Mouse (Mus musculus) forebrain, embryonic 13.5 days (tissue): ENCODE results near the gene Tnrc6b. TPM values are rescaled to one million over a fixed set of nuclear protein-coding genes. Genes with fewer than 3 reads are reported as not detected.
"Not testable (repeated sequence)": the region's sequence is repeated elsewhere in the genome, so short reads cannot be mapped to it uniquely, and the experiment has no call there.

Experiments used
- ATAC-seq: fragments of 200-750 bp; cut with Nextera tagmentation; 2 replicates; pipeline ENCODE4 v1.8.0; 2017
- H3K27ac ChIP-seq: fragments of 300-500 bp; sonication (generic); 2 replicates; pipeline ENCODE4 v1.5.1; 2015; ENCODE audit warnings: inconsistent platforms, mild to moderate bottlenecking, moderate library complexity
- H3K27me3 ChIP-seq: fragments of 300-500 bp; sonication (generic); 2 replicates; pipeline ENCODE4 v1.6.1; 2015; ENCODE audit warnings: mild to moderate bottlenecking, inconsistent platforms
- H3K36me3 ChIP-seq: fragments of 300-500 bp; sonication (generic); 2 replicates; pipeline ENCODE4 v1.6.1; 2015; ENCODE audit warnings: mild to moderate bottlenecking, inconsistent platforms; ENCODE audit not compliant: poor library complexity, severe bottlenecking
- H3K4me1 ChIP-seq: fragments of 300-500 bp; sonication (generic); 2 replicates; pipeline ENCODE4 v1.6.1; 2015; ENCODE audit warnings: inconsistent platforms
- H3K4me2 ChIP-seq: fragments of 300-500 bp; sonication (generic); 2 replicates; pipeline ENCODE4 v1.6.1; 2015; ENCODE audit warnings: inconsistent platforms, mild to moderate bottlenecking, moderate library complexity
- H3K4me3 ChIP-seq: fragments of 300-500 bp; sonication (generic); 2 replicates; pipeline ENCODE4 v1.5.1; 2015; ENCODE audit warnings: mild to moderate bottlenecking, inconsistent platforms
- H3K9ac ChIP-seq: fragments of 300-500 bp; sonication (generic); 2 replicates; pipeline ENCODE4 v1.6.1; 2015; ENCODE audit warnings: mild to moderate bottlenecking, inconsistent platforms
- H3K9me3 ChIP-seq: fragments of 300-500 bp; sonication (generic); replicated peaks from 2 replicates; pipeline ENCODE4 v1.6.1; 2016; ENCODE audit warnings: inconsistent platforms
- WGBS: fragments of 180-500 bp; shearing (Covaris S2); methylation state at CpG from one replicate; pipeline ENCODE4 v1.1.7; 2015; 5-methylcytosine and 5-hydroxymethylcytosine counted together
- polyA plus RNA-seq: library from polyadenylated mRNA; unstranded; fragments of >200 nt; fragmentation: Nextera tagmentation; extraction: Ambion mirVana; gene quantifications from 2 replicates; pipeline ENCODE4 v1.2.1, GENCODE M21; 2015

Tnrc6b gene
- polyA plus RNA-seq, 1 experiment from 2014 or later: 37.2 TPM

DNA sequence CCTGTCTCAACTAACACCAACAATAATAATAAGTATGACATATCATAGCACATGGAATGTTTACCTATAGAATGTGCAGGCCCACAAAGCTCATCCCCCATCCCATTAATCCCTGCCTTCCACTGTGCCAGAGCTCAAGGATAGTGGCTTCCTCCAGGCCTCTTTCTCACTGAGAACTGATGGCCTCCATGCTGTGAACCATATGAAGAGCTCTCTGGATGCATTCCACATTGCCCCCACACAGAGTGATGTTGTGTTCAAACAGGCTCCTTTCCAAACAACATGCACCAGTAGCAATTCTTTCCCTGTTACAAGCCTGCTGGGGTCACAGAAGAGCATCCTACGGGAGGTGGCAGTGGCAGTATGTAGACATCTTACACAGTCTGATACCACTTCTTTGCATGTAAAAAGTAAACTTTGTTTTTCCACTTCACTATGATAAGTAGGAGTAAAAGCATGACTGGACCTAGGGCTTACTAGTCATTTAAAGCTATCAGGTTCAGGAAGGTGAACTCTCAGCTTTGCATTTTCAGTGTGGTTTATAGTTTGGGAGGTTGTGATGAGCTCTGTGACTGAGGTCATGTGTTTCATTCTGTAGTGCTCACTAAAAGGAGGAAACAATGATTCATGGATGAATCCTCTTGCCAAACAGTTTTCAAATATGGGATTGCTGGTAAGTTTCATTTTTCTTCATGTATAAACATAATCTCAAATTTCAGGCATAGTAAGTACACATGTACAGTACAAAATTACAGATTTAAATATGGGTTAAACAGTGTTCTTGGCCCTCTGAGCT is 175.4 kb downstream of the Tnrc6b start:
- no peak for ATAC-seq
- Histone ChIP-seq H3K36me3 (peaks cover 78% of the 10 kb centered on the region), H3K9ac (no peak overlapping the region), H3K9me3 (no peaks in the 10 kb centered on the region), H3K4me3 (no peak overlapping the region), H3K4me1 (no peaks in the 10 kb centered on the region), H3K27ac (no peak overlapping the region), H3K27me3 (no peaks in the 10 kb centered on the region), H3K4me2 (no peak overlapping the region)
- 79% methylated on average over 1 of the region's 1 CpGs for WGBS

DNA sequence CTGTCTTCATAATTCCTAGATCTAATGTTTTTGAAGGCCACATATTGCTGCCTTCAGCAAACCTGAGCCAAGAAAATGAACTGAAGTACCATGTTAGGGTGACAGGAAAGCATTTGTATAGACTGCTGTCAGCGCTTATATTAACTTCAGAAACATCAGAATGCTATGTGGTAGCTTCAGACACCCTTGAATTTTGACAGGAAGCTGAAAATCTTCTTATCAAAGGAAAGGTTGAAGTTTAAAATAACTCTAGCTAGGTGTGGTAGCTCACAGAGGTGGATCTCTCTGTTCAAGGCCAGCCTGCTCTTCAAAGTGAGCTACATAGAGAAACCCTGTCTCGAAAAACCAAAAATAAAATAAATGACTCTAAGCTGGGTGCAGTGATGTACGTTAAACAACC is 181.2 kb downstream of the Tnrc6b start:
- Histone ChIP-seq H3K27me3 (no peaks in the 10 kb centered on the region), H3K4me1 (no peaks in the 10 kb centered on the region), H3K27ac (no peak overlapping the region), H3K4me2 (no peak overlapping the region), H3K9me3 (no peaks in the 10 kb centered on the region), H3K36me3 (peaks cover 80% of the 10 kb centered on the region), H3K4me3 (no peak overlapping the region), H3K9ac (no peak overlapping the region)
- 97% methylated on average over 3 of the region's 3 CpGs for WGBS
- no peak for ATAC-seq

DNA sequence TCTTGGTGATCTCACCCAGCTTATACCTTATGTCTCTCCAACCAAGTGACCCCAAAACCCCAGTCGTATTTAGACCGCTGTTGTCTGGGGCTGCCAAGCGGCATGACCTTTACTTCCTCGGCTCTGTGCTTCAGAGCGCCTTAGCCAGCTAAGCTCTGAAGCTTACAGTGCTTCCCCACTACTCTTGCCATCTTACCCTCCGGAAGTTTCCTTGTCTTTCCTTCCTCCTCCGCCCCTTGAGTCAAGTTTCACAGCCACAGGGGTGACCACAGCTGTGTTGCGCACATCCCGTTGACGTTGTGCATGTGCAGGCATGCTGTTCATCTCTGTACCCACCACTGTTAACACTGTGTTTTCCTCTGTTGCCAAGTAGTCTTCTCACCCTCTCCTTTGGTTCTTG is 185.6 kb downstream of the Tnrc6b start:
- ATAC-seq: no peak
- no peaks in the 10 kb centered on the region for H3K4me1 ChIP-seq
- H3K4me2 ChIP-seq: no peak overlapping the region
- 93% methylated on average over 10 of the region's 10 CpGs for WGBS
- peaks cover 83% of the 10 kb centered on the region for H3K36me3 ChIP-seq
- no peak overlapping the region for H3K9ac ChIP-seq
- no peaks in the 10 kb centered on the region for H3K9me3 ChIP-seq
- H3K27ac ChIP-seq: 0 out of 2 replicates have a peak overlapping the region, but pooled peaks have one; percentile 35
- no peak overlapping the region for H3K4me3 ChIP-seq
- no peaks in the 10 kb centered on the region for H3K27me3 ChIP-seq

DNA sequence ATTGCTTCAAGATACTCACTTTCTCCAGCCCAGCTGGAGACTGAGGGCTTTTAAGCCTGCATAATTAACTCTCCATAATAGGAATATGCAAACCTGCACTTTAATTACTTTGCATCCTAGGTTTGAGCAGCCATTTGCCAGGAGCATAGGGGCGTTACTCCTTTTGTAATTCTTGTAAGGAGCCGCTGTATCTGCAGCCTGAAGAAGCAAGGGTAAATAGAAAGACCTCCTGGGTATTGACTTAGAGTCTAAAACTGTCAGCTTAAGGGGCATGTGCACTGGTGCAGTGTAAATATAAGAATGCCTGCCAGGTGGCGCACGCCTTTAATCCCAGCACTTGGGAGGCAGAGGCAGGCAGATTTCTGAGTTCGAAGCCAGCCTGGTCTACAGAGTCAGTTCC is 186.8 kb downstream of the Tnrc6b start:
- H3K9me3 ChIP-seq: no peaks in the 10 kb centered on the region
- H3K27me3 ChIP-seq: no peaks in the 10 kb centered on the region
- ATAC-seq: no peak
- peaks cover 89% of the 10 kb centered on the region for H3K36me3 ChIP-seq
- no peak overlapping the region for H3K27ac ChIP-seq
- no peak overlapping the region for H3K4me2 ChIP-seq
- H3K9ac ChIP-seq: no peak overlapping the region
- no peaks in the 10 kb centered on the region for H3K4me1 ChIP-seq
- no peak overlapping the region for H3K4me3 ChIP-seq
- 72% methylated on average over 5 of the region's 5 CpGs for WGBS

DNA sequence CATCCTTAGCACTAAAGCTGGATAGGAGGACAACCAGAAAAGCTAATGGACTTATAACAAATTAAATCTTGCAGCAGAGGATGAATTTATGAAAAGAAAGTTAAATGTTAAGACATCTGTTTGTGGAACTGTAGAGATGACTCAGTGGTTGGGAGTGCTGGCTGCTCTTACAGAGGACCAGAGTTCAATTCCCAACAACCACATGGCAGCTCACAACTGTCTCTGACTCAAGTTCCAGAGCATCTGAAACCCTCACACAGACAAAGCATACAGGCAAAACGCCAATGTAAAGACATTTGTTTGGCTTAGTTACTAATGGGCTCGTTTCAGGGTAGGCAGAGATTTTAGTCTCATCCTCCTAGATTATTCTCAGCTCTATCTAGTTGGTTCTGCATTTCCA is 188.7 kb downstream of the Tnrc6b start:
- WGBS: 80% methylated on average over 2 of the region's 2 CpGs
- Histone ChIP-seq H3K4me3 (no peak overlapping the region), H3K27me3 (no peaks in the 10 kb centered on the region), H3K9me3 (no peaks in the 10 kb centered on the region), H3K27ac (no peak overlapping the region), H3K36me3 (peaks cover 96% of the 10 kb centered on the region), H3K9ac (no peak overlapping the region), H3K4me2 (no peak overlapping the region), H3K4me1 (no peaks in the 10 kb centered on the region)
- ATAC-seq: no peak

DNA sequence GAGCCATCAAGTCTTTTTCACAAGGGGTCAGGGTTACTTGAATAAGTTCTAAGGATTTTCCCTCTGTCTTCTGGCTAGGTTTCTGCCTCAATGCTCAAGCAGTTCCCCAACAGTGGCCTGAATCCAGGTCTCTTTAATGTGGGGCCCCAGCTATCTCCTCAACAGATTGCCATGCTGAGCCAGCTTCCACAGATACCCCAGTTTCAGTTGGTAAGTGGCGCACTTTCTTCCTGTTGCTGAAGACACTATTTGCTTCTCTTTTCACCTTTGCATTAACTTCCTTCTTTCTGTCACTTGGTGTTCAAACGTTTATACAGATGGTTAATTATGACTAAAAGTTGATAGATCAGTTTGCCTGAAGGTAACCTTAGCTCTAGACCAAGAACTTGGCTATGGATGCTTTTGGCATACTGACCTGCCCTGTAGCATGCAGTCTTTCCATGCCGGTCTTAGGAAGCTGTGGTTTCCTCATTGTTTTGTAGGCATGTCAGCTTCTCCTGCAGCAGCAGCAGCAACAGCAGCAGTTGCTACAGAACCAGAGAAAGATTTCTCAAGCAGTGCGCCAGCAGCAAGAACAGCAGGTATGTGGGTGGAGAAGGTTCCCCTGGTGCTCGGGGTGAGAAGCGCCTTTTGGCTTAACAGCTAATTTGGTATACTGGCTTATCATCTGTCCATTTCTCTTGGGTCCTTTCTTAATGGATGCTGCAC is 190.8 kb downstream of the Tnrc6b start:
- ATAC-seq: no peak
- H3K9me3 ChIP-seq: no peaks in the 10 kb centered on the region
- H3K4me2 ChIP-seq: no peak overlapping the region
- H3K4me3 ChIP-seq: no peak overlapping the region
- H3K27me3 ChIP-seq: no peaks in the 10 kb centered on the region
- 94% methylated on average over 6 of the region's 6 CpGs for WGBS
- no peak overlapping the region for H3K9ac ChIP-seq
- H3K27ac ChIP-seq: no peak overlapping the region
- no peaks in the 10 kb centered on the region for H3K4me1 ChIP-seq
- peaks cover 96% of the 10 kb centered on the region for H3K36me3 ChIP-seq

DNA sequence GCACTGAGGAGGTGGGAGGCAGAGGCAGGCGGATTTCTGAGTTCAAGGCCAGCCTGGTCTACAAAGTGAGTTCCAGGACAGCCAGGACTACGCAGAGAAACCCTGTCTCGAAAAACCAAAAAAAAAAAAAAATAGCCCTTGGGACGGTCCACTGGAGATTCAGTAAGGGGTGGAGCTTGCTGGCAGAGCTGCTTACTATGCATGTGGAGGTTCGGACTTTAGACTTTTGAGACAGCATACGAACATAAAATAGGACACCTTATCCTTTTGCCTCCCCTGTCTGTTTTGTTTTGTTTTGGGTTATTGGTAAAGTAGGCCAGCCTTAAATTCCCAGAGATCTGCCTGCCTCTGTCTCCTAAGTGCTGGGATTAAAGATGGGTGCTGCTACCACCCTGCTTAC is 193.7 kb downstream of the Tnrc6b start:
- peaks cover 84% of the 10 kb centered on the region for H3K36me3 ChIP-seq
- not testable (repeated sequence) for H3K4me3 ChIP-seq, H3K4me1 ChIP-seq, ATAC-seq, H3K27ac ChIP-seq, H3K4me2 ChIP-seq, H3K27me3 ChIP-seq, H3K9ac ChIP-seq, H3K9me3 ChIP-seq
- WGBS: 94% methylated on average over 6 of the region's 6 CpGs

DNA sequence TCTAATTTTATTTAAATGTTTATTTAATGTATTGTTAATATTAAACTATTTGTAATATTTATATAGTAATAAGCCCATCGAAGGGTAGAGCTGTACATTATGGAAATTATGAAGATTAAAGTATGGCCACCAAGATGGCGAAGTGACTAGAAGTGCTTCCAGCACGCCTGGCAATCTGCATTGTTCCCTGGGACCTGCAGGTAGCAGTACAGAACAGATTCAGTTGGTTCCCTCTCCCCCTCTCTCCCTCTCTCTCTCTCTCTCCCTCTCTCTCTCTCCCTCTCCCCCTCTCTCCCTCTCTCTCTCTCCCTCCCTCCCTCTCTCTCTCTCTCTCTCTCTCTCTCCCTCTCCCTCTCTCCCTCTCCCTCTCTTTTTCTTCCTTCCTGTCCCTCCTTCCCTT is 199.1 kb downstream of the Tnrc6b start:
- 93% methylated on average over 3 of the region's 3 CpGs for WGBS
- peaks cover 80% of the 10 kb centered on the region for H3K36me3 ChIP-seq

DNA sequence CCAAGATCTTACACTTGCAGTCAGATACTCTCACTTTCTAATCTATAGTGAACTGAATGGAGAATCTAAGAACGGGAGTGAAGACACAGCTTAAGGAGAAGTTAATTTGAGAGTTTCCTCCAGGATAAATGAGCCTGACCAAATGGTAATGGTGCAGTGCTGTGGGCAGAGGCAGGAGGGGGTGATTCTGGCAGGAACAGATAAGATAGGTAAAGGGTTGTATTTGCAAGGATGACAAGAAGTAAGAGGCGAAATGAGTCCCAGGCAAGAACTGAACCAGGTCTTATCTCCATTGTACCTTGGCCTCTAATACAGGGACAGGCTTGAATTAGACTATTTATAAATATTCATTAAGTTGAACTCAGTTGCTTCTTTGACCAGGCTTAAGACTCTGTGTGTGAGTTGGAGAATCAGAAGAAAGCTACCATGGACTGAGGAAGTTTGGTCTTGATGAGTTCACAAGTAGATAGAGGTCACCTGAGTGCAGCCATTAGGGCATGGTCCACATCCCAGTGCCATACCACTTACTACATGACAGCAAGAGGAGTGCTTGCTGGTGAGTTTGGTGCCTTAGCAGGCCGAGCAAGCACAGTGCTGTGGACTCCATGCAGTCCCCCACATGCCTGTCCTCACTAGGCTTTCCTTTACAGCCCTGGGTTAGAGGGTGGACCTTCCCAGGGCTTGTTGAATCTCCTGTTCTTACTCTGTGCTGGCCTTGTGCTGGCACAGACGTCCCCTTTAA is 199.8 kb downstream of the Tnrc6b start:
- peaks cover 79% of the 10 kb centered on the region for H3K36me3 ChIP-seq
- WGBS: 88% methylated on average over 4 of the region's 4 CpGs
- no peak for ATAC-seq

More for the DNA sequence above, 199.1 kb downstream of the Tnrc6b start:
- no peak overlapping the region for H3K4me3 ChIP-seq
- H3K27me3 ChIP-seq: no peaks in the 10 kb centered on the region
- H3K9ac ChIP-seq: no peak overlapping the region
- H3K4me2 ChIP-seq: no peak overlapping the region
- no peak for ATAC-seq
- H3K4me1 ChIP-seq: no peaks in the 10 kb centered on the region
- H3K9me3 ChIP-seq: no peaks in the 10 kb centered on the region
- no peak overlapping the region for H3K27ac ChIP-seq

DNA sequence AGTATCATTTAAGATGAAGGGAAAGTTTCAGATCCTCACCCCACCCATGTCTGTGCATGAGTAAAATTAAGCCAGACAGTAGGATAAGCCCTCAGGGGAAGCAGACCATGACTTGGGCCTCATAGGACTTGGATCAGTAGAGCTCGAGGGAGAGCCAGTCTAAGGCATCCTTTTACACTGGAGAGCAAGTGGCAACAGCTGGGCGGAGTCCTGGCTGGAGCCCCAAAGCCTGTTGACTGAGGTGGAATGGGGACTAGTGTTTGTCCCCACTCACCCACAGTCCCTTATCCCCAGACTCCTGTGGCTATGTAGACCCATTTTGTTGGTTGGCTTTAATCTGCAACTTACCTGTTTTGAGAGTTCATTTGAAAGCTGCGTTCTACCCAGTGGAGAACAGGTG is 201.1 kb downstream of the Tnrc6b start:
- peaks cover 77% of the 10 kb centered on the region for H3K36me3 ChIP-seq
- no peaks in the 10 kb centered on the region for H3K27me3 ChIP-seq
- H3K27ac ChIP-seq: no peak overlapping the region
- no peak for ATAC-seq
- no peak overlapping the region for H3K4me2 ChIP-seq
- H3K9ac ChIP-seq: no peak overlapping the region
- WGBS: 95% methylated on average over 3 of the region's 3 CpGs
- H3K9me3 ChIP-seq: no peaks in the 10 kb centered on the region
- H3K4me3 ChIP-seq: no peak overlapping the region
- H3K4me1 ChIP-seq: no peaks in the 10 kb centered on the region

More for the DNA sequence above, 199.8 kb downstream of the Tnrc6b start:
- H3K27ac ChIP-seq: no peak overlapping the region
- H3K9ac ChIP-seq: no peak overlapping the region
- no peak overlapping the region for H3K4me2 ChIP-seq
- H3K9me3 ChIP-seq: no peaks in the 10 kb centered on the region
- H3K4me3 ChIP-seq: no peak overlapping the region
- no peaks in the 10 kb centered on the region for H3K4me1 ChIP-seq
- no peaks in the 10 kb centered on the region for H3K27me3 ChIP-seq

DNA sequence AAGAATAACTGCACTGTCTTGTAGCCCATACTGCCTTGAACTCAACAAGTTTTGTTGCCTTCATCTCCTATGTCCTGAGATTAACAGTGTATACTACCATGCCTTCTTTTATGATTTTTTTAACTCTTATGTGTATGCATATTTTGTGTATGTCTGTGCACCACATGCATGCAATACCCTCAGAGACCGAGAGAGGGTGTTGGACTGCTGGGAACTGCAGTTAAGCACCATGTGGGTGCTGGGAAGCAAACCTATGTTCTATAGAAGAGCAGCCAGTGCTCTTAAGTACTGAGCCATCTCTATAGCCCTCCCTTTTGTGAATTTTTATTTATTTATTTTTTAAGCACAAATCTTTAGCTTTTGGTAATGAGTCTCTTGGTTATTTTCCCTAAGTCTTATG is 202.7 kb downstream of the Tnrc6b start:
- no peak overlapping the region for H3K27ac ChIP-seq
- no peak for ATAC-seq
- no peak overlapping the region for H3K4me2 ChIP-seq
- peaks cover 82% of the 10 kb centered on the region for H3K36me3 ChIP-seq
- H3K4me3 ChIP-seq: no peak overlapping the region
- no peaks in the 10 kb centered on the region for H3K27me3 ChIP-seq
- no peaks in the 10 kb centered on the region for H3K9me3 ChIP-seq
- no peaks in the 10 kb centered on the region for H3K4me1 ChIP-seq
- H3K9ac ChIP-seq: no peak overlapping the region
- WGBS: 82% methylated on average over 1 of the region's 1 CpGs

DNA sequence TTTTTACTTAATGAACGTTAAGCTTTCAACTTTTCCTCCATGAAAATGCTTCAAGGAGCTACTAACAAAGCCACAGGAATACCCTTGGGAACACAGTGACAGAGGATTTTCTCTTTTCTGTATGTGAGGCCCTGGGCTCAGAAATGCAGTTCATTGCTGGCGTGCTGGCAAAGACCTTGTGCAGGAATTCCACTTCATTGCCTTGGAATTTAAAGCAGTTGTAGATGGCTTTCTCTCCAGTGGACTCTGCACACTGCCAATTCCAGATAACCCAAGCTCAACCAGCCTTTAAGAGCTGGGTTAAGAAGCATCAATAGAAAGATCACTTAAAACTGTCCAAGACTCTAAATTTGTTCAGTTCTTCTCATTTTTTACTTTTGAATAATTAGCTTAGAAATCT is 204.7 kb downstream of the Tnrc6b start:
- Histone ChIP-seq H3K9ac (no peak overlapping the region), H3K36me3 (peaks cover 92% of the 10 kb centered on the region), H3K27ac (no peak overlapping the region), H3K4me3 (no peak overlapping the region), H3K27me3 (no peaks in the 10 kb centered on the region), H3K4me1 (no peaks in the 10 kb centered on the region), H3K9me3 (no peaks in the 10 kb centered on the region), H3K4me2 (no peak overlapping the region)
- ATAC-seq: no peak
- WGBS: 86% methylated on average over 2 of the region's 2 CpGs
